Mouse (Mus musculus): ENCODE results near the gene Gm11627.
"Not testable (repeated sequence)": the region's sequence is repeated elsewhere in the genome, so short reads cannot be mapped to it uniquely, and the experiment has no call there.

Gene Gm11627

GRCm38 (mm10) chr11:102564952-102565671 is 14.1 kb downstream of the Gm11627 start:
- in situ Hi-C loops (cut with MseI, MboI), result not testable (repeated sequence)

DNA sequence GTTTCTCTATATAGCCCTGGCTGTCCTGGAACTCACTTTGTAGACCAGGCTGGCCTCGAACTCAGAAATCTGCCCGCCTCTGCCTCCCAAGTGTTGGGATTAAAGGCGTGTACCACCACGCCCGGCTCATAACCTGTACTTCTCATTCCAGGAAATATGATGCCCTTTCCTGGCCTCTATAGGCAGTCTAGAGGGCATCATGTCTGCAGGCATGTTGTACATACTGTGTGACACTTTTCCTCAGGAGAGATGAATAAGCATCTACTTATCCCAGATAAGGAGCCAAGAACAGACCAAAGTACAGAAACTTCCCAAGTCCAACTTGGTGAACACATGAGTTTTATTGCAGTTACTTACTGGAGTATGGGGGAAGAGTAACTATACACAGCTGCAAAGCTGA is 20.6 kb downstream of the Gm11627 start:
- in situ Hi-C loops (cut with MseI, MboI), result no loop called here

DNA sequence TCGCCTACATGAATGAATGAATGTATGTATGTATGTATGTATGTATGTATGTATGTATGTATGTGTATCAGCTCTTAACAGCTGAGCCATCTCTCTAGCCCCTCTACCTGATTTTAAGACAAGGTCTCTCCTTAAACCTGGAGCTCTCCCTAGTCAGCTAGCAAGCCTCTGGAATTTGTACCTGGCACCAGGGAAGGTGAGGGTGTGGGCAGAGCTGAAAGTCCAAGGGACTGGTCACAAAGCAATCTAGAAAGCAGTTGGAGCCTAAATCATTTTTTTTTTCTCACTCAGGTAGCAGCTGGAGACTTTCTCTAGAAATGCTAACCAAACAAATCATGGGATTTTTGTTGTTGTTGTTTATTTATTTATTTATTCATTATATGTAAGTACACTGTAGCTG is 21.9 kb downstream of the Gm11627 start:
- in situ Hi-C loops (cut with MseI, MboI), result no loop called here

DNA sequence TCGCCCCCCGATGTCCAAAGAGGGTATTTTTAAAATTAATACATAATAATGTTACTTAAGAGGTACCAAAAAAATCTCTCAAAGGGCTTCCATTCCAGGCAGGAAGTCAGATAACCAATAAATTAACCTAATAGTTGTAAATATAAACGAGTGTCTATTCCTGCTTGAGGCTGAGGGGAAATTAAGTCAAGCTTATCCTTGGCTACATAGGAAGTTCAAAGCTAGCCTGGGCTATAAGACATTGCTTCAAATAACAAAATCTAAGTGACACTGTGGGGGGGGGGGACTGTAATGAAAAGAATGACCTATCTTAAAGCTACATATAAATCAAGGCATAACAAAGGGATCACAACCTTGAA is 22.6 kb downstream of the Gm11627 start:
- in situ Hi-C loops (cut with MseI, MboI), result no loop called here

DNA sequence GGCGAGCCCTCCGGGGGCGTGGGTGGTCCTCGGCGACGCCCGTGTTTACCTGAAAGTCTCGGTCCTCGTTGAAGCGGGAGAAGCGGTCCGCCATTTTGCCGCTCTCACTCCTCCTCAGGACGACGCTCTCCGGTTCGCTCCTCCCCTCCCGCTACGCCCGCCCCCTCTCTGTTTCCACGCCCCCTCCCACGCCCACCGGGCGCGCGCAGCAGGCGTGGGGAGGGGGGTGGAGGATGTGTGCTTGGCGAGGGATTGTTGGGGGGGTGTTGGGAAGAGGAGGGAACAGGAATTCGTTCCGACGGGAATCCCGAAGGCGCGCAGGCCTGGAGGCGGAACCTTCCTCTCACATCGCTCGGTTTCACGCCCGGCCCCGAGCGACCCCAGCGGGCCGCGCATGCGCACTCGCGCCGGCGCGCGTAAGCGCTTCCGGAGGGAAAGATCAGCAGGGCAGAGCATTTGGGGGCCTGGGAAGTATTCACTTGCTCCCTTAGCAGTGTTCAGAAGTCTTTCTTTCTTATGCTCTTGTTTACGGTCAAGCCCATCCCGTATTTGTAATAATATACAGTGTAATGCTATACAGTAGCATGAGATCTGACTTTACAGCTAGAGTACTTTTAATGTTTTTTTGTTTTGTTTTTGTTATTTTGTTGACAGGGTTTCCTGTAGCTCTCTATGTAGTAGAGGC is 23.1 kb downstream of the Gm11627 start, which contains the start of gene Gpatch8:
Gene Gpatch8 (minus strand): TSS at position 362 of the 685 bp plus-strand sequence.
- in situ Hi-C loops (cut with MseI, MboI), result no loop called here

DNA sequence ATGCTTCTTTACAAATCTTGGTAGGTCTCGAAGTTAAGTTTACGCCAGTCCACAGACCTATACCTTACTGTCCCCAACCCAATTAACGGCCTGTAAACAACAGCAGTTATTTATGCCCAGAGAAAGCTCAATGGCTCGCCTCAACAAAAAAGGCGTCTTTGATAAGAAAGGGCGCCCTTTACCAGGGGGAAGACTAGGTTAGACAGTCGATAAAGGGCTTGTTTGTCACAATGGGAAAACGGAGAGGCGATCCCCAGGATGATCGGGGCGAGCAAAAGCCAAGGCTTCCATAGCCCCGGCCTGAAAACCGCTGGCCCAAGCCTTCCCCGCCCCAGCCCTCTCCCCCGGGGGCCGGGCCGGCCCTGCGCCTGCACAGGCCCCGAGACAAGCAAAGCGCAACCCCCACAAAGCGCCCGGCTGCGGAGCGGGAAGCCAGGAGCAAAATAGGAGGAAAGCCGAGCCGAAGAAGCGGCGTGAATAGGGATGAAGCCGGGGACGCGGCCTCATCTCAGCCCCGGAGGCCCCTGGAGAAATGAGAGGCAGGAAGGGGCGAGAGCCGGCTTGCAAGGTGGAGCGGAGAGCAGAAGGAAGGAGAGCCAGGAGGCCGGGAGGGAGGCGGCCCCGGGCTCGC is 23.7 kb downstream of the Gm11627 start:
- in situ Hi-C loops (cut with MseI, MboI), result no loop called here

DNA sequence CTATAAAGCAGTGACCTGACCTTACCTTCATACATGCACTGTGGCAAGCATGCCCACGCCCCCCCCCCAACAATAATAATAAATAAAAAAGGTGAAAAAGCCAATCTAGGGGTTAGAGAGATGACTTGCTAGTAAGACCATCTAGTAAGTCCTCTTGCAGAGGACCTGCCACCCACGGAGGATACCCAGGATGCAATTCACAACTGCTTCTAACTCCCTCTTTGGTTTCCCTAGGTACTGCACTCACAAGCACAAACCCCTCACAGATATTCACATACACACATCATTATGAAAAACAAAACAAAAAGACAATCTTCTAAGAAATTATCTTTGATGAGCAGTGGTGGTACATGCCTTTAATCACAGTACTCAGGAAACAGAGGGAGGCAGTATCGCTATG is 27.2 kb downstream of the Gm11627 start:
- in situ Hi-C loops (cut with MseI, MboI), result no loop called here

- in situ Hi-C loops (cut with MseI, MboI), result no loop called here
Measured at GRCm38 (mm10) chr11:102551176-102551575, 28.1 kb downstream of the Gm11627 start.

GRCm38 (mm10) chr11:102541471-102541870 is 37.8 kb downstream of the Gm11627 start:
- in situ Hi-C loops (cut with MseI, MboI), result no loop called here

DNA sequence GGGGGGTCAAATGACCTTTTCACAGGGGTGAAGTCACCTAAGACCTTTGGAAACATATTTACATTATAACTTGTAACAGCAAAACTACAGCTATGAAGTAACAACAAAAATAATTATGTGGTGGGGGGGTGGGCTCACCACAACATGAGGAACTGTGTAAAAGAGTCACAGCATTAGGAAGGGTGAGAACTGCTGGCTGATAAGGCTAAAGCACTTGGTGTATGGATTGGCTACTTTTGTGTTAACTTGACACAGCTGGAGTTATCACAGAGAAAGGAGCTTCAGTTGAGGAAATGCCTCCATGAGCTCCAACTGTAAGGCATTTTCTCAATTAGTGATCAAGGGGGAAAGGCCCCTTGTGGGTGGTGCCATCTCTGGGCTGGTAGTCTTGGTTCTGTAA is 39.0 kb downstream of the Gm11627 start:
- in situ Hi-C loops (cut with MseI, MboI), result not testable (repeated sequence)

GRCm38 (mm10) chr11:102539690-102540089 is 39.6 kb downstream of the Gm11627 start:
- in situ Hi-C loops (cut with MseI, MboI), result no loop called here

- in situ Hi-C loops (cut with MseI, MboI), result no loop called here
Measured at GRCm38 (mm10) chr11:102536210-102536609, 43.1 kb downstream of the Gm11627 start.

GRCm38 (mm10) chr11:102534078-102534477 is 45.2 kb downstream of the Gm11627 start:
- in situ Hi-C loops (cut with MseI, MboI), result no loop called here

- in situ Hi-C loops (cut with MseI, MboI), result no loop called here
Measured at GRCm38 (mm10) chr11:102531425-102531824, 47.8 kb downstream of the Gm11627 start.

Measured in mouse trophoblast stem cell (cell line).